Mouse (Mus musculus): Measurements from ENCODE around the gene Mtg2. TPM values are rescaled to one million over a fixed set of nuclear protein-coding genes. Genes with fewer than 3 reads are reported as not detected.

Gene Mtg2
- total and polyA plus RNA-seq, 3 experiments = 23.5 to 24.7 (median 24.1) TPM

- Histone ChIP-seq H3K9me3 (replicated peaks; ENCODE audit: low read length) (peaks cover 5% of the 10 kb centered on the region), H3K4me1 (ENCODE audit: control insufficient read depth in 1 of 2, insufficient read depth in 2 of 2) (peaks cover 13 to 33% of the 10 kb centered on the region in 2 experiments), H3K9ac (ENCODE audit: insufficient read depth, low read depth) (peak overlapping the region; percentile 92), H3K27me3 (replicated peaks) (no peaks in the 10 kb centered on the region), H3K4me2 (ENCODE audit: insufficient read depth, low read depth, poor library complexity, severe bottlenecking) (peak overlapping the region; percentile 75), H3K4me3 (replicated peaks in 1 of 3; ENCODE audit: low read depth in 2 of 3, low read length in 2 of 3, poor library complexity in 1 of 3) (peak overlapping the region; percentile 69 to 98 (median 98)), H3K36me3 (replicated peaks in 1 of 2; ENCODE audit: control insufficient read depth in 1 of 2, insufficient read depth in 1 of 2, low read length in 1 of 2) (peaks cover 17 to 37% of the 10 kb centered on the region in 2 experiments), H3K27ac (ENCODE audit: insufficient read depth, low read depth) (peak overlapping the region; percentile 18; the same call in 1 of the 2 replicates), H3K79me2 (replicated peaks; ENCODE audit: control insufficient read depth, extremely low read depth, insufficient read depth, poor library complexity, severe bottlenecking) (peaks cover 39% of the 10 kb centered on the region)
- in situ Hi-C loops (cut with MboI; ENCODE audit: low pct_ligation_motif_present, low pct_unique_long_range_greater_than_20kb, low sequenced_read_pairs) = no loop called here
- TF ChIP-seq MEF2A (IDR thresholded peaks at IDR 0.05; ENCODE audit: borderline replicate concordance, low read depth, low read length) (0 out of 2 replicates have a peak, but pooled peaks have one; percentile 2), MXI1 (IDR thresholded peaks at IDR 0.05; ENCODE audit: low read depth, low read length) (peak; percentile 17; the same call in 1 of the 2 replicates), POLR2AphosphoS2 (IDR thresholded peaks at IDR 0.05; ENCODE audit: low read depth, low read length) (no peak), SIN3A (IDR thresholded peaks at IDR 0.05; ENCODE audit: low read length) (0 out of 2 replicates have a peak, but pooled peaks have one; percentile 16), MAX (IDR thresholded peaks at IDR 0.05; ENCODE audit: low read length) (no peak), CHD2 (IDR thresholded peaks at IDR 0.05; ENCODE audit: low read length) (peak; percentile 13; the same call in 1 of the 2 replicates), HCFC1 (IDR thresholded peaks at IDR 0.05; ENCODE audit: low read depth, low read length) (peak; percentile 67), ETS1 (conservative IDR thresholded peaks at IDR 0.05; ENCODE audit: low read depth, low read length) (no peak)
- dilution Hi-C loops (cut with MboI; ENCODE audit: extremely low pct_ligation_motif_present, extremely low pct_unique_long_range_greater_than_20kb, low sequenced_read_pairs) = no loop called here
- DNase-seq (ENCODE audit: extremely low read depth) = peak; percentile 58
Observed at GRCm38 (mm10) chr2:180042858-180043515, 27.4 kb upstream of the Mtg2 start.

- Histone ChIP-seq H3K27ac (ENCODE audit: insufficient read depth, low read depth) (no peak overlapping the region), H3K4me1 (ENCODE audit: control insufficient read depth in 1 of 2, insufficient read depth in 2 of 2) (peaks cover 16 to 34% of the 10 kb centered on the region in 2 experiments), H3K4me2 (ENCODE audit: insufficient read depth, low read depth, poor library complexity, severe bottlenecking) (no peak overlapping the region), H3K79me2 (replicated peaks; ENCODE audit: control insufficient read depth, extremely low read depth, insufficient read depth, poor library complexity, severe bottlenecking) (peaks cover 19% of the 10 kb centered on the region), H3K4me3 (replicated peaks in 1 of 3; ENCODE audit: low read depth in 2 of 3, low read length in 2 of 3, poor library complexity in 1 of 3) (no peak overlapping the region), H3K9ac (ENCODE audit: insufficient read depth, low read depth) (no peak overlapping the region), H3K36me3 (replicated peaks in 1 of 2; ENCODE audit: control insufficient read depth in 1 of 2, insufficient read depth in 1 of 2, low read length in 1 of 2) (peaks cover 0 to 17% of the 10 kb centered on the region in 2 experiments), H3K9me3 (replicated peaks; ENCODE audit: low read length) (peaks cover 9% of the 10 kb centered on the region), H3K27me3 (replicated peaks) (no peaks in the 10 kb centered on the region)
- dilution Hi-C loops (cut with MboI; ENCODE audit: extremely low pct_ligation_motif_present, extremely low pct_unique_long_range_greater_than_20kb, low sequenced_read_pairs) (no loop called here), in situ Hi-C loops (cut with MboI; ENCODE audit: low pct_ligation_motif_present, low pct_unique_long_range_greater_than_20kb, low sequenced_read_pairs) (loop anchor here (5.0 kb wide), 1 partner anchor 123 kb away; no protein-coding TSS in a partner anchor)
- peak; percentile 46 for DNase-seq (ENCODE audit: extremely low read depth)
- peak; percentile 53; the same call in 1 of the 2 replicates for TF ChIP-seq ZNF384 (IDR thresholded peaks at IDR 0.05; ENCODE audit: low read depth, low read length)
- TF ChIP-seq USF2 (conservative IDR thresholded peaks at IDR 0.05; ENCODE audit: low read depth, low read length) = no peak
- TF ChIP-seq JUND (conservative IDR thresholded peaks at IDR 0.05; ENCODE audit: low read depth, low read length) = no peak
- no peak for TF ChIP-seq RCOR1 (conservative IDR thresholded peaks at IDR 0.05; ENCODE audit: low read depth, low read length)
- no peak for TF ChIP-seq NELFE (IDR thresholded peaks at IDR 0.05; ENCODE audit: low read depth, low read length)
- TF ChIP-seq USF1 (IDR thresholded peaks at IDR 0.05; ENCODE audit: low read depth, low read length) = no peak
- no peak for TF ChIP-seq CHD2 (IDR thresholded peaks at IDR 0.05; ENCODE audit: low read length)
- TF ChIP-seq BHLHE40 (IDR thresholded peaks at IDR 0.05; ENCODE audit: low read depth, low read length) = no peak
- TF ChIP-seq SMC3 (IDR thresholded peaks at IDR 0.05; ENCODE audit: low read depth, low read length) = peak; percentile 76
- TF ChIP-seq MAX (IDR thresholded peaks at IDR 0.05; ENCODE audit: low read length) = no peak
- TF ChIP-seq E2F4 (IDR thresholded peaks at IDR 0.05; ENCODE audit: insufficient replicate concordance, low read depth, low read length) = no peak
- TF ChIP-seq MAFK (IDR thresholded peaks at IDR 0.05; ENCODE audit: insufficient replicate concordance, low read length) = no peak
- TF ChIP-seq SIN3A (IDR thresholded peaks at IDR 0.05; ENCODE audit: low read length) = no peak
- TF ChIP-seq POLR2A (IDR thresholded peaks at IDR 0.05; ENCODE audit: low read depth, low read length) = no peak
- no peak for TF ChIP-seq UBTF (IDR thresholded peaks at IDR 0.05; ENCODE audit: low read depth, low read length)
- no peak for TF ChIP-seq MYC (IDR thresholded peaks at IDR 0.05; ENCODE audit: low read depth, low read length)
- no peak for TF ChIP-seq MXI1 (IDR thresholded peaks at IDR 0.05; ENCODE audit: low read depth, low read length)
- no peak for TF ChIP-seq IRF4 (IDR thresholded peaks at IDR 0.05; ENCODE audit: low read depth, low read length)
- TF ChIP-seq TBP (conservative IDR thresholded peaks at IDR 0.05; ENCODE audit: low read depth, low read length) = no peak
- peak; percentile 50 for TF ChIP-seq RAD21 (IDR thresholded peaks at IDR 0.05; ENCODE audit: low read depth, low read length)
- TF ChIP-seq CHD1 (IDR thresholded peaks at IDR 0.05; ENCODE audit: low read depth, low read length) = no peak
- TF ChIP-seq MEF2A (IDR thresholded peaks at IDR 0.05; ENCODE audit: borderline replicate concordance, low read depth, low read length) = no peak
- peak; percentile 55 to 75 for TF ChIP-seq CTCF (conservative IDR thresholded peaks at IDR 0.05 in 1 of 2, IDR thresholded peaks at IDR 0.05 in 1 of 2; ENCODE audit: low read depth in 2 of 2, low read length in 2 of 2)
- TF ChIP-seq JUN (IDR thresholded peaks at IDR 0.05; ENCODE audit: insufficient read depth, low read depth, low read length) = no peak
- TF ChIP-seq TCF12 (IDR thresholded peaks at IDR 0.05; ENCODE audit: low read depth, low read length) = no peak
- TF ChIP-seq ZC3H11A (IDR thresholded peaks at IDR 0.05; ENCODE audit: low read depth, low read length) = no peak
- TF ChIP-seq POLR2AphosphoS2 (IDR thresholded peaks at IDR 0.05; ENCODE audit: low read depth, low read length) = no peak
- no peak for TF ChIP-seq ZKSCAN1 (IDR thresholded peaks at IDR 0.05; ENCODE audit: borderline replicate concordance, low read depth, low read length)
- no peak for TF ChIP-seq PAX5 (IDR thresholded peaks at IDR 0.05; ENCODE audit: low read length)
Observed at GRCm38 (mm10) chr2:180045283-180045682, 25.1 kb upstream of the Mtg2 start.
